Mouse (Mus musculus): ENCODE measurements at regions not wholly inside any gene's neighbourhood (a gene's known extent, or its start where the extent isn't known, plus 50 kb on each side); places are given as distances from the start of the nearest gene placed in this dataset.
A peak's percentile ranks its signal among the peaks of the same experiment; 100 is the strongest.

DNA sequence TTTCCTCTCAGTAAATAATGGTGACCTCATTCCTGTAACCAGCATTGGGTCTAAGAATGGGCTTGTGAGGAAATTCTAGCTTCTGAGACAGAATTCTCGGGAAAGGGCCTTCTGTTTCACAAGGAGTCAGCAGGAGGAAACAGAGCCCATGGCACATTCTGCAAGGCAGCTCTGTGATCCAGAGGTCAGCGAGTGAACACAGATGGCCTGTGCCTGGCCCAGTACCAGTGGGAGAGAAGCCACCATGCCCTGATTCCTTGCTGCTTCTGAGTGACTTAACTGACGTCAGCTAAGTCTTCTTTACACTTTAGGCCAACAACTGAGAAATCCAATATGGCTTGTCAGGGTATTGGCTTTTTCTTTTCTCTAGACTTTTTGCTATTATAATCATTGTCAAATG, 342.5 kb upstream of the Tmc3 start:
- no peak for TF ChIP-seq CTCF (conservative IDR thresholded peaks at IDR 0.05; ENCODE audit: insufficient read depth, insufficient read length, low read depth, low read length)
- no peak for TF ChIP-seq POLR2A (IDR thresholded peaks at IDR 0.05; ENCODE audit: low read depth, low read length)
- 56% methylated on average over 3 of the region's 3 CpGs for WGBS
- Histone ChIP-seq H3K27ac (ENCODE audit: insufficient read depth, low read depth, low read length) (no peak overlapping the region), H3K36me3 (ENCODE audit: control insufficient read depth, insufficient read depth, low read length) (no peaks in the 10 kb centered on the region), H3K27me3 (replicated peaks; ENCODE audit: control insufficient read depth, insufficient read depth, low read length) (no peaks in the 10 kb centered on the region), H3K4me3 (ENCODE audit: insufficient read depth, low read depth, low read length) (no peak overlapping the region), H3K4me1 (ENCODE audit: control insufficient read depth, insufficient read depth, low read length) (no peaks in the 10 kb centered on the region)
- peak; percentile 46 for DNase-seq

DNA sequence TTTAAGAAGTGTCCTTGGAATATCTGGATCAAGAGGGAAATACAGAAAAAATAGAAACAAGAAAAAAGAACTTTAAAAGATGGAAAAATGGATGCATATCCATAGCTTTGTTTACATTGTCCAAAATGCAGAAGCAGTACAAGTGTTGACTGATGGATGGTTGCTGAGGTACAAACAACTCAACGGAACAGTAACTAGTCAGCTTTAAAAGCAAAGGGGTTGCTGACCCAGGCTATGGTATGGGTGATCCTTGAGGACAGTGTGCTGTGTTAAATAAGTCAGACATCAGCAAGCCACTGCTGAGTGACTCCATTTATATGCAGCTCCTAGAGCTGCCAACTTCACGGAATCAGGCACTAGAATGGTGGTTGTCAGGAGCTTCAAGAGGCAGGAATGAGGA, 338.9 kb upstream of the Tmc3 start:
- no peak overlapping the region for H3K27ac ChIP-seq (ENCODE audit: insufficient read depth, low read depth, low read length)
- H3K4me3 ChIP-seq (ENCODE audit: insufficient read depth, low read depth, low read length) = no peak overlapping the region
- 83% methylated on average over 2 of the region's 2 CpGs for WGBS
- TF ChIP-seq POLR2A (IDR thresholded peaks at IDR 0.05; ENCODE audit: low read depth, low read length) = no peak
- TF ChIP-seq CTCF (conservative IDR thresholded peaks at IDR 0.05; ENCODE audit: insufficient read depth, insufficient read length, low read depth, low read length) = no peak
- no peaks in the 10 kb centered on the region for H3K27me3 ChIP-seq (replicated peaks; ENCODE audit: control insufficient read depth, insufficient read depth, low read length)
- H3K36me3 ChIP-seq (ENCODE audit: control insufficient read depth, insufficient read depth, low read length) = no peaks in the 10 kb centered on the region
- no peak for DNase-seq
- H3K4me1 ChIP-seq (ENCODE audit: control insufficient read depth, insufficient read depth, low read length) = no peaks in the 10 kb centered on the region

GRCm38 (mm10) chr7:83251995-83252563, 332.6 kb upstream of the Tmc3 start:
- Histone ChIP-seq H3K4me1 (ENCODE audit: control insufficient read depth, insufficient read depth, low read length) (no peaks in the 10 kb centered on the region), H3K36me3 (ENCODE audit: control insufficient read depth, insufficient read depth, low read length) (no peaks in the 10 kb centered on the region), H3K27me3 (replicated peaks; ENCODE audit: control insufficient read depth, insufficient read depth, low read length) (no peaks in the 10 kb centered on the region), H3K4me3 (ENCODE audit: insufficient read depth, low read depth, low read length) (no peak overlapping the region), H3K27ac (ENCODE audit: insufficient read depth, low read depth, low read length) (no peak overlapping the region)
- WGBS = 90% methylated on average over 8 of the region's 8 CpGs
- TF ChIP-seq CTCF (conservative IDR thresholded peaks at IDR 0.05; ENCODE audit: insufficient read depth, insufficient read length, low read depth, low read length) (no peak), POLR2A (IDR thresholded peaks at IDR 0.05; ENCODE audit: low read depth, low read length) (no peak)
- DNase-seq = no peak

DNA sequence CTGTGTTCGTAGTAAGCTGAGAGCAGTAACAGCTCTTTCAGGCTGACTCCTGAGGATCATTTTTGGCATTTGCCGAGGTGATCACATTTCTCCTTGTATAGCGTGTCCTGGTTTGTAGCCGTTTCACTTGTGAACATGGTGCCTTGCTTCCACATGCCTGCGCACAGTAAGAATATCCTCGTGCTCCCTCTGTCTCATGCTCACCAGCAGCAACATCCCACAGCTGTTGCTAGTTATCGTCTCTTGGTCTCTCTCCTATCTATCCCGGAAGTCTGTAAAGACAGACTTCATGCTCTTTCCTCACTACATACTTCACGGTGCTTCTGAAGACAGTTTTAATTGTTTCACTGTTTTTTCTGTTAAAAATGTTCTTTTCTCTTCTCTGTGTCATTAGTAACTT, 331.7 kb upstream of the Tmc3 start:
- no peaks in the 10 kb centered on the region for H3K4me1 ChIP-seq (ENCODE audit: control insufficient read depth, insufficient read depth, low read length)
- DNase-seq = no peak
- H3K27ac ChIP-seq (ENCODE audit: insufficient read depth, low read depth, low read length) = no peak overlapping the region
- H3K36me3 ChIP-seq (ENCODE audit: control insufficient read depth, insufficient read depth, low read length) = no peaks in the 10 kb centered on the region
- H3K4me3 ChIP-seq (ENCODE audit: insufficient read depth, low read depth, low read length) = no peak overlapping the region
- H3K27me3 ChIP-seq (replicated peaks; ENCODE audit: control insufficient read depth, insufficient read depth, low read length) = no peaks in the 10 kb centered on the region
- WGBS = 59% methylated on average over 9 of the region's 9 CpGs
- TF ChIP-seq CTCF (conservative IDR thresholded peaks at IDR 0.05; ENCODE audit: insufficient read depth, insufficient read length, low read depth, low read length) (no peak), POLR2A (IDR thresholded peaks at IDR 0.05; ENCODE audit: low read depth, low read length) (no peak)

DNA sequence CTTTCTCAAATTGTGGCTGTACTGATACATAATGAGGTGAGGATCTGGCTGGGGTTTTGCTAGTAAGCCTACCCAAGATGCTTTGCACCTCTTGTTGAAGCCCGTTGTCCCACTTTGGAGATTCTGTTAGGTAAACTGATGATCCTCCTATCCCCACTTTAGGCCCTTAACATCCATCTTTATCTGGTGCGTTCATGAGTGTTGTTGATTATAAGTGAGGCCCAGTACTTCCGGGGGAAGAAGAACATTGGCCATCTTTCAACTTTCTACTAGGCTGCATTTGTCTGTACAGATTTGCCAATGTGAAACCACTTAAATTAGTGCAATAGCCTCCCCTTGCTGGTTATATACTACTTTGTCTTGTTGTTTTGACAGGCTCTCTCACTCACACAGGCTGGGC, 331.3 kb upstream of the Tmc3 start:
- WGBS = 87% methylated on average over 3 of the region's 3 CpGs
- Histone ChIP-seq H3K27ac (ENCODE audit: insufficient read depth, low read depth, low read length) (no peak overlapping the region), H3K4me3 (ENCODE audit: insufficient read depth, low read depth, low read length) (no peak overlapping the region), H3K36me3 (ENCODE audit: control insufficient read depth, insufficient read depth, low read length) (no peaks in the 10 kb centered on the region), H3K27me3 (replicated peaks; ENCODE audit: control insufficient read depth, insufficient read depth, low read length) (no peaks in the 10 kb centered on the region), H3K4me1 (ENCODE audit: control insufficient read depth, insufficient read depth, low read length) (no peaks in the 10 kb centered on the region)
- DNase-seq = no peak
- no peak for TF ChIP-seq POLR2A (IDR thresholded peaks at IDR 0.05; ENCODE audit: low read depth, low read length)
- TF ChIP-seq CTCF (conservative IDR thresholded peaks at IDR 0.05; ENCODE audit: insufficient read depth, insufficient read length, low read depth, low read length) = no peak

DNA sequence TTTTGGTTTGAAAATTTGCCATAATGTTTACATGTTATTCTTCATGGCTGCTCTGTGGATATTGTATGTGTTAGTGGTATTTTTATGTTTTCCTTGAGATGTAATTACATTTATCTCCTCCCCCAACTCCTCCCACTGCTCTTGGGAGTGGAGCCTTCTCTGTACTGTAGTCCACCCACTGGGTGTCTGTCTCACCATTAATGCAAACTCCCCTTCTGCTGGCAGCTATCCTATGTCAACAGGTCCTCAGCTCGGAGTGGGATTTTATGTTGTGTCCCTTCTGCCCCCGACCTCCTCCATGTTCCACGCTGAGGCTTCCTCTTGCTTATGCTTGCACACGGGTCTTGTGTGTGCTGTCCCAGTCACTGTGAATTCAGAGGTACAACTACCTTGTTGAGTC, 330.3 kb upstream of the Tmc3 start:
- no peaks in the 10 kb centered on the region for H3K27me3 ChIP-seq (replicated peaks; ENCODE audit: control insufficient read depth, insufficient read depth, low read length)
- H3K4me1 ChIP-seq (ENCODE audit: control insufficient read depth, insufficient read depth, low read length) = no peaks in the 10 kb centered on the region
- no peak for TF ChIP-seq CTCF (conservative IDR thresholded peaks at IDR 0.05; ENCODE audit: insufficient read depth, insufficient read length, low read depth, low read length)
- no peak for TF ChIP-seq POLR2A (IDR thresholded peaks at IDR 0.05; ENCODE audit: low read depth, low read length)
- no peak overlapping the region for H3K27ac ChIP-seq (ENCODE audit: insufficient read depth, low read depth, low read length)
- H3K4me3 ChIP-seq (ENCODE audit: insufficient read depth, low read depth, low read length) = no peak overlapping the region
- no peak for DNase-seq
- H3K36me3 ChIP-seq (ENCODE audit: control insufficient read depth, insufficient read depth, low read length) = no peaks in the 10 kb centered on the region
- 56% methylated on average over 4 of the region's 4 CpGs for WGBS

- WGBS = 59% methylated on average over 6 of the region's 6 CpGs
- Histone ChIP-seq H3K4me1 (ENCODE audit: control insufficient read depth, insufficient read depth, low read length) (no peaks in the 10 kb centered on the region), H3K36me3 (ENCODE audit: control insufficient read depth, insufficient read depth, low read length) (no peaks in the 10 kb centered on the region), H3K27me3 (replicated peaks; ENCODE audit: control insufficient read depth, insufficient read depth, low read length) (no peaks in the 10 kb centered on the region), H3K4me3 (ENCODE audit: insufficient read depth, low read depth, low read length) (no peak overlapping the region), H3K27ac (ENCODE audit: insufficient read depth, low read depth, low read length) (no peak overlapping the region)
- DNase-seq = peak; percentile 65
- TF ChIP-seq POLR2A (IDR thresholded peaks at IDR 0.05; ENCODE audit: low read depth, low read length) (no peak), CTCF (conservative IDR thresholded peaks at IDR 0.05; ENCODE audit: insufficient read depth, insufficient read length, low read depth, low read length) (no peak)
Measured at GRCm38 (mm10) chr7:83256236-83256784, 328.4 kb upstream of the Tmc3 start.
